Mouse (Mus musculus) spleen, postnatal 36 days (tissue): ENCODE data around the gene Gm20388.

Source experiments
- DNase-seq, 2 experiments: peaks; one replicate each; pipeline ENCODE4 v3.0.0; 2022; ENCODE audit warnings: low spot score in 2 of 2, mixed read lengths in 1 of 2

Gene Gm20388

GRCm38 (mm10) chr8:122670001-122670400 lies 2759.4 kb downstream of the Gm20388 start:
- no peak for DNase-seq

GRCm38 (mm10) chr8:122670718-122671117 lies 2760.1 kb downstream of the Gm20388 start:
- DNase-seq: no peak

GRCm38 (mm10) chr8:122671894-122672293 lies 2761.3 kb downstream of the Gm20388 start:
- DNase-seq: no peak

- DNase-seq: no peak
Measured at GRCm38 (mm10) chr8:122673989-122674388, 2763.3 kb downstream of the Gm20388 start.

GRCm38 (mm10) chr8:122674999-122675398 lies 2764.4 kb downstream of the Gm20388 start:
- no peak for DNase-seq

- no peak for DNase-seq
Measured at GRCm38 (mm10) chr8:122675596-122676420, 2765.2 kb downstream of the Gm20388 start.

- DNase-seq: no peak
Measured at GRCm38 (mm10) chr8:122676621-122677480, 2766.2 kb downstream of the Gm20388 start.

- DNase-seq: no peak
Measured at GRCm38 (mm10) chr8:122677481-122678021, 2766.9 kb downstream of the Gm20388 start.

- DNase-seq: peak; percentile 80 to 84
Measured at GRCm38 (mm10) chr8:122678061-122678895, 2767.6 kb downstream of the Gm20388 start.

- DNase-seq: no peak
Measured at GRCm38 (mm10) chr8:122678896-122679210, 2768.2 kb downstream of the Gm20388 start.

- no peak for DNase-seq
Measured at GRCm38 (mm10) chr8:122679325-122679920, 2768.8 kb downstream of the Gm20388 start.

GRCm38 (mm10) chr8:122680171-122680570 lies 2769.5 kb downstream of the Gm20388 start:
- no peak for DNase-seq

- DNase-seq: no peak
Measured at GRCm38 (mm10) chr8:122682820-122683219, 2772.2 kb downstream of the Gm20388 start.

GRCm38 (mm10) chr8:122685097-122685861 lies 2774.6 kb downstream of the Gm20388 start:
- DNase-seq: peak; percentile 56 to 72

GRCm38 (mm10) chr8:122686879-122687278 lies 2776.2 kb downstream of the Gm20388 start:
- DNase-seq: no peak

- DNase-seq: no peak
Measured at GRCm38 (mm10) chr8:122689315-122689714, 2778.7 kb downstream of the Gm20388 start.

- no peak for DNase-seq
Measured at GRCm38 (mm10) chr8:122691018-122691417, 2780.4 kb downstream of the Gm20388 start.

- no peak for DNase-seq
Measured at GRCm38 (mm10) chr8:122692152-122692551, 2781.5 kb downstream of the Gm20388 start.

- no peak for DNase-seq
Measured at GRCm38 (mm10) chr8:122695438-122696042, 2784.9 kb downstream of the Gm20388 start.

GRCm38 (mm10) chr8:122697181-122697581 lies 2786.5 kb downstream of the Gm20388 start:
- no peak for DNase-seq
